Mouse (Mus musculus): ENCODE results near the gene Nova2. TPM values are rescaled to one million over a fixed set of nuclear protein-coding genes. Genes with fewer than 3 reads are reported as not detected.

Gene Nova2
- polyA plus RNA-seq, 1 experiment, result 23.3 TPM

DNA sequence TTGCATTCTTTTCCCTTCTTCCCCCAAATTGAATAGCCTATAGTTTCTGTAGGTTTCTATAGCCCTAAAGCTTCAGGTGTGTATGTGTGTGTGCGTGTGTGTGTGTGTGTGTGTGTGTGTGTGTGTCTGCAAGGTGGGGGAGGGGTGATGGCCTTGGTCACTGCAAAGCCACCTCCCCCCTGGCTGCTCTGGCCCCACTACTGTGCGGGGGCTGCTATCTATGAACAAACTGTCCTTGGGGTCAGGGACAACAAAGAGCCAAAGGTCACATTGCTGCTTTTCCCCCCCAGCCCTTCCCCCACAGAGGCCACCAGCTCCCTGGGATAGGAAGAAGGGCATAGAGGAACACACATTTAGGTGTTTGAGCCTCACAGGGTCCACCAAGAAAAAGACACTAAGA is 87.2 kb downstream of the Nova2 start:
- Histone ChIP-seq H3K27ac (ENCODE audit: insufficient read depth, low read length) (no peak overlapping the region), H3K4me1 (ENCODE audit: control insufficient read depth, insufficient read depth, low read length) (no peaks in the 10 kb centered on the region), H3K4me3 (ENCODE audit: insufficient read depth, low read length) (no peak overlapping the region)
- TF ChIP-seq POLR2A (IDR thresholded peaks at IDR 0.05; ENCODE audit: extremely low read depth, insufficient read depth, low read length) (no peak), CTCF (IDR thresholded peaks at IDR 0.05; ENCODE audit: extremely low read depth, insufficient read depth, low read length) (no peak)

DNA sequence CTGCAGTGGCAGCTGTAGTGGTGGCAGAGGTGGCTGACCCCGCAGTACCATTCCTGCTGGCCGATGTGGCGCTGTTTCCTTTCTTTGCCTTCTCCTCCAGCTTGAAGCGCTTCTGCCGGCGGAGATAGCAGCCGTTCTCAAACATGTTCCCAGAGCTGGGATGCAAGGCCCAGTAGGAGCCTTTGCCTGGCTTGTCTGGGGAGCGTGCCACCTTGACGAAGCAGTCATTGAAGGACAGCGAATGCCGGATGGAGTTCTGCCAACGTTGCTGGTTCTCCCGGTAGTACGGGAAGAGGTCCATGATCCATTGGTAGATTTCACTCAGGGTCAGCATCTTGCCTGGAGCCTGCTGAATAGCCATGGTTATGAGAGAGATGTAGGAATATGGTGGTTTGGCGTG is 88.8 kb downstream of the Nova2 start:
- TF ChIP-seq CTCF (IDR thresholded peaks at IDR 0.05; ENCODE audit: extremely low read depth, insufficient read depth, low read length) (no peak), POLR2A (IDR thresholded peaks at IDR 0.05; ENCODE audit: extremely low read depth, insufficient read depth, low read length) (no peak)
- Histone ChIP-seq H3K27ac (ENCODE audit: insufficient read depth, low read length) (no peak overlapping the region), H3K4me1 (ENCODE audit: control insufficient read depth, insufficient read depth, low read length) (no peaks in the 10 kb centered on the region), H3K4me3 (ENCODE audit: insufficient read depth, low read length) (no peak overlapping the region)

Other genes with a start within 250 kb of the Nova2 start
- not detected in 2 replicates for gene Psg20, start 239.7 kb upstream of the Nova2 start, polyA plus RNA-seq (2012; rRNA removed)
- not detected in 2 replicates for gene Psg22, start 207.8 kb upstream of the Nova2 start, polyA plus RNA-seq (2012; rRNA removed)
- gene Psg19, start 127.4 kb upstream of the Nova2 start, polyA plus RNA-seq (2012; rRNA removed), result 0.04 TPM in 1 of 2 replicates, not detected in the other
- 0.06 and 0.15 TPM in 2 replicates for gene Psg17, start 104.3 kb upstream of the Nova2 start, polyA plus RNA-seq (2012; rRNA removed)
- gene Mill2, start 85.9 kb upstream of the Nova2 start, polyA plus RNA-seq (2012; rRNA removed), result 2.5 and 2.6 TPM in 2 replicates
- 15.7 and 16.0 TPM in 2 replicates for gene Pglyrp1, start 54.6 kb upstream of the Nova2 start, polyA plus RNA-seq (2012; rRNA removed)
- 14.7 and 15.8 TPM in 2 replicates for gene Ccdc61, start 15.5 kb upstream of the Nova2 start, polyA plus RNA-seq (2012; rRNA removed)
- 2.8 and 3.3 TPM in 2 replicates for gene Nanos2, start 61.5 kb downstream of the Nova2 start, polyA plus RNA-seq (2012; rRNA removed)
- 49.7 and 50.8 TPM in 2 replicates for gene Mypop, start 65.4 kb downstream of the Nova2 start, polyA plus RNA-seq (2012; rRNA removed)
- 27.2 and 28.5 TPM in 2 replicates for gene Irf2bp1, start 78.2 kb downstream of the Nova2 start, polyA plus RNA-seq (2012; rRNA removed)
- gene Foxa3, start 97.7 kb downstream of the Nova2 start, polyA plus RNA-seq (2012; rRNA removed), result not detected in 2 replicates
- 113 and 118 TPM in 2 replicates for gene Sympk, start 98.5 kb downstream of the Nova2 start, polyA plus RNA-seq (2012; rRNA removed)
- 0.10 and 0.17 TPM in 2 replicates for gene Rsph6a, start 128.8 kb downstream of the Nova2 start, polyA plus RNA-seq (2012; rRNA removed)
- 171 and 178 TPM in 2 replicates for gene Dmwd, start 150.3 kb downstream of the Nova2 start, polyA plus RNA-seq (2012; rRNA removed)
- 40.9 and 47.6 TPM in 2 replicates for gene Dmpk, start 158.0 kb downstream of the Nova2 start, polyA plus RNA-seq (2012; rRNA removed)
- 4.7 and 5.0 TPM in 2 replicates for gene Six5, start 168.7 kb downstream of the Nova2 start, polyA plus RNA-seq (2012; rRNA removed)
- 0.70 and 1.1 TPM in 2 replicates for gene Gm4969, start 192.5 kb downstream of the Nova2 start, polyA plus RNA-seq (2012; rRNA removed)
- 8.2 and 8.6 TPM in 2 replicates for gene Fbxo46, start 194.0 kb downstream of the Nova2 start, polyA plus RNA-seq (2012; rRNA removed)
- 16.2 and 17.4 TPM in 2 replicates for gene Qpctl, start 223.4 kb downstream of the Nova2 start, polyA plus RNA-seq (2012; rRNA removed)
- gene Snrpd2, start 223.8 kb downstream of the Nova2 start, polyA plus RNA-seq (2012; rRNA removed), result 88.2 and 92.1 TPM in 2 replicates
- gene Gipr, start 240.2 kb downstream of the Nova2 start, polyA plus RNA-seq (2012; rRNA removed), result 3.3 and 3.9 TPM in 2 replicates